ENCODE assay signal across 25 mouse cellular contexts in the genomic region with DNA sequence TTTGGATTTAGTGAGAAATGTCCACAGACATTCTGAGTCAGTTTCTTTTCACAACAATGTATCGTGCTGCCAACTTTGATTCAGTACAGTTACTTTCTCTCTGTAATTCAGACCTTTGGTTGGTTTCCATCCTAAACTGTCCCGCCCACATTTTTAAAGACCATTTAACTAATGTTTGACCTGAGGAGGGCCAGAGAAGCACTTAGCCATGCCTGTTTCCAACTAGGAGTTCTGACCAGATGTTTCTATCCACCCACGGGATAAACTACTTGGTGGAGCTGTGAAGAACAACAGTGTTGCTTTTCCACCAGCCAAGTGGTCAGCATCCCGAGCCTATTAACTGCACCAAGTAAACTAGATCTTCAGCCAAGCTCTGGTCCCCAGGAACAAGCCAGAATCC.
A peak's percentile ranks its signal among the peaks of the same experiment; 100 is the strongest.
DNase-seq lines count a peak whose midpoint lies in the region; ATAC-seq and TF ChIP-seq lines count a peak whose summit lies in the region.
"Had no signal": no experiment of that assay in that cellular context is flagged by ENCODE, and none has a peak within 500 bp of the region (broad histone marks: within the 10 kb centered on the region; RNA-seq: fewer than 3 reads in every experiment).

No protein-coding gene starts in this region.

- no peak for TF ChIP-seq POLR2A in kidney, adult 2 months (IDR thresholded peaks at IDR 0.05; ENCODE audit: low read depth, low read length)

- H3K36me3 ChIP-seq in kidney, adult 2 months (ENCODE audit: control insufficient read depth, insufficient read depth, low read length), result no peaks in the 10 kb centered on the region
- H3K36me3 ChIP-seq in neural tube, embryonic 15.5 days, result no peaks in the 10 kb centered on the region
- H3K36me3 ChIP-seq: embryonic facial prominence, embryonic 12.5 days; embryonic facial prominence, embryonic 15.5 days; forebrain, embryonic 12.5 days; forebrain, embryonic 15.5 days; heart, embryonic 13.5 days had no signal

- H3K4me1 ChIP-seq in kidney, adult 2 months (ENCODE audit: control insufficient read depth, insufficient read depth, low read length), result no peaks in the 10 kb centered on the region
- no peaks in the 10 kb centered on the region for H3K4me1 ChIP-seq in neural tube, embryonic 15.5 days
- H3K4me1 ChIP-seq: embryonic facial prominence, embryonic 12.5 days; embryonic facial prominence, embryonic 15.5 days; forebrain, embryonic 12.5 days; forebrain, embryonic 15.5 days; heart, embryonic 13.5 days had no signal

- TF ChIP-seq CTCF in kidney, adult 2 months (conservative IDR thresholded peaks at IDR 0.05; ENCODE audit: insufficient read depth, insufficient read length, low read depth, low read length), result no peak

- no peak overlapping the region for H3K4me2 ChIP-seq in neural tube, embryonic 15.5 days
- H3K4me2 ChIP-seq: embryonic facial prominence, embryonic 12.5 days; embryonic facial prominence, embryonic 15.5 days; forebrain, embryonic 12.5 days; forebrain, embryonic 15.5 days; heart, embryonic 13.5 days; hindbrain, embryonic 14.5 days had no signal

- no peak for ATAC-seq in neural tube, embryonic 15.5 days (ENCODE audit: low FRiP score)
- ATAC-seq: activated CD4-positive, CD25-positive, alpha-beta regulatory T cell, adult 4 months; CD4-positive, CD25-positive, alpha-beta regulatory T cell, adult 4 months; forebrain, embryonic 15.5 days; hindbrain, postnatal 0 days; inflammation-experienced regulatory T-cells, adult 6 months had no signal

- H3K9ac ChIP-seq in neural tube, embryonic 15.5 days (replicated peaks), result no peak overlapping the region
- H3K9ac ChIP-seq: embryonic facial prominence, embryonic 12.5 days; embryonic facial prominence, embryonic 15.5 days; forebrain, embryonic 12.5 days; forebrain, embryonic 15.5 days; heart, embryonic 13.5 days; hindbrain, embryonic 14.5 days had no signal

- peak; percentile 17 for DNase-seq in kidney, adult 2 months
- no peak for DNase-seq in kidney, postnatal 36 days
- peak; percentile 52 for DNase-seq in 3T3-L1 (ENCODE audit: low read depth, low spot score)
- peak; percentile 33 for DNase-seq in adipocyte (ENCODE audit: low spot score)
- no peak for DNase-seq in cerebellum, adult 8-10 months
- DNase-seq: adrenal gland, postnatal 10 days; adrenal gland, postnatal 36 days; cerebellum, adult 18-20 months; cerebellum, adult 9-11 months; cerebellum, postnatal 25 days; gastrocnemius, postnatal 25 days; heart, adult 18-20 months; heart, postnatal 14 days; heart, postnatal 4 days had no signal

- H3K9me3 ChIP-seq in neural tube, embryonic 15.5 days (replicated peaks), result no peaks in the 10 kb centered on the region
- H3K9me3 ChIP-seq: embryonic facial prominence, embryonic 15.5 days; forebrain, embryonic 12.5 days; forebrain, embryonic 15.5 days had no signal

- no peaks in the 10 kb centered on the region for H3K27me3 ChIP-seq in kidney, adult 2 months (replicated peaks; ENCODE audit: control insufficient read depth, insufficient read depth, low read length)
- no peaks in the 10 kb centered on the region for H3K27me3 ChIP-seq in neural tube, embryonic 15.5 days (replicated peaks)
- H3K27me3 ChIP-seq: embryonic facial prominence, embryonic 12.5 days; embryonic facial prominence, embryonic 15.5 days; forebrain, embryonic 12.5 days; forebrain, embryonic 15.5 days; heart, embryonic 13.5 days had no signal

- WGBS in kidney, adult 2 months, result 73% methylated on average over 4 of the region's 4 CpGs
- WGBS in neural tube, embryonic 15.5 days, result 93% methylated on average over 4 of the region's 4 CpGs

- no peak overlapping the region for H3K4me3 ChIP-seq in kidney, adult 2 months (ENCODE audit: insufficient read depth, low read depth, low read length)
- no peak overlapping the region for H3K4me3 ChIP-seq in neural tube, embryonic 15.5 days (replicated peaks)
- H3K4me3 ChIP-seq: embryonic facial prominence, embryonic 12.5 days; embryonic facial prominence, embryonic 15.5 days; forebrain, embryonic 12.5 days; forebrain, embryonic 15.5 days; heart, embryonic 13.5 days had no signal

- H3K27ac ChIP-seq in kidney, adult 2 months (ENCODE audit: insufficient read depth, low read depth, low read length), result no peak overlapping the region
- no peak overlapping the region for H3K27ac ChIP-seq in neural tube, embryonic 15.5 days (replicated peaks)
- H3K27ac ChIP-seq: embryonic facial prominence, embryonic 12.5 days; embryonic facial prominence, embryonic 15.5 days; forebrain, embryonic 12.5 days; forebrain, embryonic 15.5 days; heart, embryonic 13.5 days; hindbrain, embryonic 14.5 days; hindbrain, postnatal 0 days had no signal

Comparison
In these comparisons a context has a peak if more than half of its experiments do, and no peak if none do; other contexts are left out.
1. DNase-seq: peak in kidney, adult 2 months (single experiment), 3T3-L1 (single experiment) and adipocyte (single experiment); none in kidney, postnatal 36 days (0 of 2) and cerebellum, adult 8-10 months (single experiment).